Mouse (Mus musculus) liver, adult 2 months (tissue): Measurements from ENCODE around the gene Ooep.
"Not testable (repeated sequence)": the region's sequence is repeated elsewhere in the genome, so short reads cannot be mapped to it uniquely, and the experiment has no call there.

ENCODE experiments used
- CTCF ChIP-seq: fragments of 200-500 bp; IDR thresholded peaks from 2 replicates; pipeline ENCODE4 v1.5.1; 2011; ENCODE audit warnings: low read depth, low read length, control low read depth
- POLR2A ChIP-seq: fragments of 200-500 bp; IDR thresholded peaks from 2 replicates; pipeline ENCODE4 v1.6.1; 2011; ENCODE audit warnings: low read length, control low read depth; ENCODE audit not compliant: insufficient read depth; ENCODE audit errors: extremely low read depth

DNA sequence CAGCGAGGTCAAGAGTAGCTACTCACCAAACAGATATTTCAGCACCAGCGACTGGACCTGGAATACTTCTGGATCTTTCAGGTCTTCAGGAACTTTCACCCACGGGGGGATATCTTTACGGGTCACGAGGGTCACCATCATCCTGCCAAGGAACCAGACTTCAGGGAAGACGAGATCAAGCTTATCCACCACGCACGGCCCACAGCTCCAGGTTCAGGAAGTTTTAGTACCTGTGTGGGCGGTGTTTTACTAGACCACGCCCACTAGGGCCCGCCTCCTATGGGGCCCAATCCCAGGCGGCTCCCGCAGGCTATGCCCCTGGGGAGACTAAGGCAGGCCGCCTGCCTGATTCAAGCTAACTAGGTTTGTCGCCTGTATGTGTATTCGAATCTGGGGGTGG is 10.6 kb downstream of the Ooep start, which contains the start of gene Dppa5a:
- TF ChIP-seq POLR2A, CTCF: not testable (repeated sequence)
